Mouse (Mus musculus) intestine, postnatal 0 days (tissue): Measurements from ENCODE around the gene Zbtb17. TPM values are rescaled to one million over a fixed set of nuclear protein-coding genes. Genes with fewer than 3 reads are reported as not detected.

Experiments
- ATAC-seq: fragments of 200-750 bp; cut with Nextera tagmentation; 2 replicates; pipeline ENCODE4 v1.8.0; 2017; ENCODE audit warnings: mild to moderate bottlenecking, moderate TSS enrichment, moderate library complexity
- H3K27ac ChIP-seq: fragments of 300-500 bp; sonication (generic); 2 replicates; pipeline ENCODE4 v1.5.1; 2014; ENCODE audit warnings: mild to moderate bottlenecking, low read depth, low read length, moderate library complexity
- H3K27me3 ChIP-seq: fragments of 300-500 bp; sonication (generic); replicated peaks from 2 replicates; pipeline ENCODE4 v1.6.1; 2014; ENCODE audit warnings: low read length, mixed read lengths; ENCODE audit not compliant: control insufficient read depth, insufficient read depth
- H3K36me3 ChIP-seq: fragments of 300-500 bp; sonication (generic); 2 replicates; pipeline ENCODE4 v1.6.1; 2014; ENCODE audit warnings: mild to moderate bottlenecking, moderate library complexity; ENCODE audit not compliant: control insufficient read depth, insufficient read depth
- H3K4me1 ChIP-seq: fragments of 300-500 bp; sonication (generic); replicated peaks from 2 replicates; pipeline ENCODE4 v1.6.1; 2014; ENCODE audit warnings: antibody characterized with exemption, low read length, mixed read lengths; ENCODE audit not compliant: control insufficient read depth, insufficient read depth
- H3K4me2 ChIP-seq: fragments of 300-500 bp; sonication (generic); replicated peaks from 2 replicates; pipeline ENCODE4 v1.6.1; 2014; ENCODE audit warnings: low read depth, mild to moderate bottlenecking, moderate library complexity
- H3K4me3 ChIP-seq: fragments of 300-500 bp; sonication (generic); 2 replicates; pipeline ENCODE4 v1.5.1; 2014; ENCODE audit warnings: low read depth, low read length
- H3K9ac ChIP-seq: fragments of 300-500 bp; sonication (generic); 2 replicates; pipeline ENCODE4 v1.6.1; 2014; ENCODE audit warnings: mild to moderate bottlenecking, low read depth, low read length
- H3K9me3 ChIP-seq: fragments of 300-500 bp; sonication (generic); 2 replicates; pipeline ENCODE4 v1.6.1; 2016; ENCODE audit warnings: mixed run types; ENCODE audit not compliant: control insufficient read depth
- CTCF ChIP-seq: sonication (generic); IDR thresholded peaks from 2 replicates; pipeline ENCODE4 v1.5.1; 2016; ENCODE audit warnings: low read depth, mild to moderate bottlenecking, control low read depth, antibody characterized with exemption, moderate library complexity
- WGBS: fragments of 180-500 bp; shearing (Covaris S2); extraction: QIAGEN DNeasy Blood & Tissue Kit; methylation state at CpG from one replicate; pipeline ENCODE4 v1.1.7; 2014; 5-methylcytosine and 5-hydroxymethylcytosine counted together
- polyA plus RNA-seq: library from polyadenylated mRNA; unstranded; fragments of >200 nt; fragmentation: Nextera tagmentation; extraction: Ambion mirVana; gene quantifications from 2 replicates; pipeline ENCODE4 v1.2.1, GENCODE M21; 2015

The Zbtb17 gene
- polyA plus RNA-seq, 1 experiment from 2014 or later: 9.7 TPM

GRCm38 (mm10) chr4:141430997-141431396, 13.5 kb upstream of the Zbtb17 start:
- no peaks in the 10 kb centered on the region for H3K9me3 ChIP-seq
- H3K4me3 ChIP-seq: no peak overlapping the region
- no peak for ATAC-seq
- TF ChIP-seq CTCF: peak; percentile 91
- no peak overlapping the region for H3K4me2 ChIP-seq
- no peaks in the 10 kb centered on the region for H3K27me3 ChIP-seq
- 0 out of 2 replicates have a peak, but pooled peaks cover under 1% of the 10 kb centered on the region for H3K4me1 ChIP-seq
- H3K9ac ChIP-seq: no peak overlapping the region
- no peak overlapping the region for H3K27ac ChIP-seq
- H3K36me3 ChIP-seq: no peaks in the 10 kb centered on the region
- 41% methylated on average over 9 of the region's 9 CpGs for WGBS

GRCm38 (mm10) chr4:141432666-141433065, 11.8 kb upstream of the Zbtb17 start:
- H3K27ac ChIP-seq: no peak overlapping the region
- H3K4me3 ChIP-seq: no peak overlapping the region
- 59% methylated on average over 14 of the region's 14 CpGs for WGBS
- no peak for TF ChIP-seq CTCF
- no peaks in the 10 kb centered on the region for H3K36me3 ChIP-seq
- no peaks in the 10 kb centered on the region for H3K4me1 ChIP-seq
- no peak overlapping the region for H3K4me2 ChIP-seq
- ATAC-seq: no peak
- no peaks in the 10 kb centered on the region for H3K27me3 ChIP-seq
- no peak overlapping the region for H3K9ac ChIP-seq
- H3K9me3 ChIP-seq: no peaks in the 10 kb centered on the region

- ATAC-seq: no peak
- Histone ChIP-seq H3K27me3 (no peaks in the 10 kb centered on the region), H3K4me3 (no peak overlapping the region), H3K36me3 (no peaks in the 10 kb centered on the region), H3K4me2 (no peak overlapping the region), H3K9ac (no peak overlapping the region), H3K27ac (no peak overlapping the region), H3K4me1 (no peaks in the 10 kb centered on the region), H3K9me3 (no peaks in the 10 kb centered on the region)
- TF ChIP-seq CTCF: no peak
- WGBS: 84% methylated on average over 18 of the region's 18 CpGs
Measured at GRCm38 (mm10) chr4:141433191-141433590, 11.3 kb upstream of the Zbtb17 start.

GRCm38 (mm10) chr4:141435974-141436373, 8.5 kb upstream of the Zbtb17 start, which contains the start of gene Srarp:
Srarp (minus strand) TSS chr4:141436105.
- Histone ChIP-seq H3K4me1 (no peaks in the 10 kb centered on the region), H3K36me3 (no peaks in the 10 kb centered on the region), H3K27me3 (no peaks in the 10 kb centered on the region), H3K4me3 (no peak within 1 kb of the TSS), H3K27ac (no peak within 1 kb of the TSS), H3K4me2 (no peak within 1 kb of the TSS), H3K9ac (no peak within 1 kb of the TSS), H3K9me3 (no peaks in the 10 kb centered on the region)
- WGBS: 81% methylated on average over 1 of the region's 1 CpGs
- no peak for TF ChIP-seq CTCF
- no peak for ATAC-seq

GRCm38 (mm10) chr4:141439083-141439803, 5.2 kb upstream of the Zbtb17 start:
- Histone ChIP-seq H3K36me3 (no peaks in the 10 kb centered on the region), H3K4me2 (no peak overlapping the region), H3K4me1 (no peaks in the 10 kb centered on the region), H3K27ac (no peak overlapping the region), H3K27me3 (no peaks in the 10 kb centered on the region), H3K9ac (no peak overlapping the region), H3K9me3 (no peaks in the 10 kb centered on the region), H3K4me3 (no peak overlapping the region)
- no peak for ATAC-seq
- no peak for TF ChIP-seq CTCF
- 57% methylated on average over 12 of the region's 12 CpGs for WGBS

GRCm38 (mm10) chr4:141440877-141441276, 3.6 kb upstream of the Zbtb17 start:
- no peak overlapping the region for H3K9ac ChIP-seq
- no peaks in the 10 kb centered on the region for H3K36me3 ChIP-seq
- no peaks in the 10 kb centered on the region for H3K27me3 ChIP-seq
- no peak overlapping the region for H3K27ac ChIP-seq
- ATAC-seq: no peak
- H3K4me1 ChIP-seq: peaks cover 4% of the 10 kb centered on the region; the same call in 1 of the 2 replicates
- no peaks in the 10 kb centered on the region for H3K9me3 ChIP-seq
- TF ChIP-seq CTCF: no peak
- H3K4me2 ChIP-seq: no peak overlapping the region
- no peak overlapping the region for H3K4me3 ChIP-seq
